Mouse (Mus musculus) layer of hippocampus, adult 8-10 months (tissue): Measurements from ENCODE around the gene Chaf1b. TPM values are rescaled to one million over a fixed set of nuclear protein-coding genes. Genes with fewer than 3 reads are reported as not detected.
A peak's percentile ranks its signal among the peaks of the same experiment; 100 is the strongest.

ENCODE experiments used
- DNase-seq, 2 experiments: peaks; one replicate each; pipeline ENCODE4 v3.0.0; 2022; ENCODE audit warnings: low spot score in 2 of 2
- total RNA-seq, 4 experiments: library from RNA; stranded (reverse); gene quantifications; 2 replicates each; pipeline ENCODE4 v1.2.4; 2022

The Chaf1b gene
- total RNA-seq, result 1 to 10 TPM in 2 of 4 experiments, under 1 TPM in 2; 0.18 to 1.5 (median 0.96) TPM

DNA sequence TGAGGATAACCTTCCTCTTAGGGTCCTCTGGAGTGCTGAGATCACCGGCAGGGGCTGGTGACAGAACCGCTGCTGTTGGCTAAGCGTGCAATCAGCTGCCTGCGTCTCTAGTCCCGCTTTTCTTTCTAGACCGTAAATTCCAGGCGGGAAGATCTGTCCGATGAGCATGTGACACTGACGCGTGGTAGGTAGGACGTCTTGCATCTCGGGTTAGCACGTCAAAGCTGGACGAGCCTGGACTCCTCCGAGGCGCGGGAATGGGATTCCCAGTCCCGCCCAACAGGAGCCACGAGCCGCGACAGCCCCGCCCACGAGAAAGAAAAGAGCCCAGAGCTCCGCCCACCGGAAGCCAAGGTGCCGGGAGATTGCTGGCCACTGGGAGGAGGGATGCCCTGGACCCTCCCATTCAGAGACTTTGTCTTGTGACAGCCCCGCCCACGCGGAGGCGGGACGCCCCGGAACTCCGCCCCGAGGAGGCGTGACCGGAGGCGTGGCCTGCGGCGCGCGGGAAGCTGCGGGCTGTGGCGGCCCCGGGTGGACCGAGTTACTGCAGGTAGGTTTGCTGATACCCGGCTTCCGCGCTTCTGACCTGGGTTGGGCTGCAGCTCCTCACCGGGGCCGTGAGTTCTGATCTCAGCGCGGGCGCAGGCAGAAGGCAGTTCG is at the start of gene Chaf1b:
Chaf1b (plus strand) TSS at position 479 of the 663 bp plus-strand sequence.
- DNase-seq, result peak; percentile 88 to 92

DNA sequence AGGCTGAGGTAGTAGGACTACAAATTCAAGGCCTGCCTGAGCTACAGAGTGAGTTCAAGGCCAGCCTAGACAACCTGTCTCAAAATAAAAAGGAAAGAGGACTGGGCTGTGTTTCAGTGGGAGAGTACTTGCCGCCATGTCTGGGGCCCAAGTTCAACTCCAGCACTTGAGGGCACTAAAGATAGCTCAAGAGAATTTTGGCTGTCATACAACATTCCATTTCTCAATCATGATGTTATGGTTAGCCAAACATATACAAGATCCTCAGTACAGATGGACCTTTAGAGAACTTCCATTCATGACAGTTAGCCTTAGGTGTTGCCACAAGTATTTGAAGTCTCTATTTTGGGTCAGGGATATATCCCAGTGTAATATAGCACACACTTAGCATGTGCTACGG is 49.6 kb upstream of the Chaf1b start:
- no peak for DNase-seq

DNA sequence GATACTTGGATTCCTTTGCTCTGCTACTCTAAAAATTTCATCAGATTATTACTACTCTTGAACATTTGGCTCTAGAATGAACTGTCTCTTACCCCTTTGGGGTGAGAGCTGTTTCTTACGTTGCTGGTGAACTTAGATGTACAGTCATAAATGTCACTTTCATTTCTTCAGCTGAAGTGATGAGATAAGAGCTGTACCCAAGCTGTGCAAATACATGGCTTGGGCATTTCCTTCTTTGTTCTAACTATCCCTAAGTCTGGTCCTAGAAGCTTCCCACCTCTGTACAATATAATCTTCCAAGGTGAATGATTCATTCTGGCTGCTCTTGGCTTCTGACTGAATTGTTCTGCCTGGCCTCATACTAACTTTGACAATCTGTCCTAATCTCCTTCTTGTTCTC is 44.7 kb upstream of the Chaf1b start:
- no peak for DNase-seq

DNA sequence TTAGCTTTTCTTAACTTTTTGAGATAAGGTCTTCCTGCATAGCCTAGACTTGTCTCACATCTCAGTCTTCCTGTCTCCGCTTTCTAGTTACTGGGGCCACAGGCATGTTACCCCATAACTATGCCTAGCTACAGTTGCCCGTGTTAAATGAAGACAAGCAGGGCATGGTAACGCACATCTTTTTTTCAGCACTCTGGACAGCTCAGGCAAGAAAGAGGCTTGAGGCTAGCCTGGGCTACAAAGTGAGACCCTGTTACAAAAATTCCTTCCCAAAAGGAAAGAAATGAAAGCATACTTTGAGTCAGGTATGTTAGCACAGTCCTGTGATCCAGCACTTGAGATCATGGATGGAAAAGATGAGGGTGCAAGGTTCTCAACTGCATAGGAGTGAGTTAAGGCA is 33.2 kb upstream of the Chaf1b start:
- DNase-seq, result no peak

DNA sequence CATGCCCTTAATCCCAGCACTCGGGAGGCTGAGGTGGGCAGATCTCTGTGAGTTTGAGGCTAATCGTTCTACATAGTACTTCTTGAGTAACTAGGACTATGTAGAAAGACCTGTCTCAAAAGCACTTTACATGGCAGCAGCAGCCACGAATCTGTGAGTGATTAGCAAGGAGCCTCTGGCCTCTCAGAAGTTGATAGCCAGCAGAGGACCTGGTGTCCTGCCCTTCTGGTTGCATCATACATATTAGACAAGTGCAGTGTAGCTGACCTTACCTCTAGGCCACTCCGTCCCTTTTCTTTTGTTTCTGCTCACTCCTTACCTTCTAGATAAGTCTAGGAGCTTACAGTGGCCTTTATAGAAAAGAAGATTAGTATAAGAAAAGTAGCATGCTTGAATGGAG is 23.7 kb upstream of the Chaf1b start:
- DNase-seq, result no peak

DNA sequence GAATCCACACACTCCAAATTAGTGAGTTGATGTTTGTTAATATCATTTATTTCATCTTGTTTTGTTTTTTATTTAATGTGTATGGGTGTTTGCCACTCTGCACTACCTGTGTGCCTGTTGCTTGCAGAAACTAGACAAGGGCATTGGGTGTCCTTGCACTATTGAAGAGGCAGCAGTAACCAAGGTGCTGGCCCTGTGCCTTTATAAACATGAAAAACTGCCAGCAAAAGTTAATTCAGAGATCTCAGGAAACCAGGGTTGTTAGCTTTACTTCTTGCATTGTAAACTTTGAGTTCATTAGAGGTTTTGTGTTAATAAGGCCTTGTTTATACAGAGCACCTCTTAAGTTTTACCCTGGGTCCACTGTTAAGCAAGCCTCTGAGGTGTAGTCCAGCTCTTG is 23.0 kb upstream of the Chaf1b start:
- DNase-seq, result no peak

DNA sequence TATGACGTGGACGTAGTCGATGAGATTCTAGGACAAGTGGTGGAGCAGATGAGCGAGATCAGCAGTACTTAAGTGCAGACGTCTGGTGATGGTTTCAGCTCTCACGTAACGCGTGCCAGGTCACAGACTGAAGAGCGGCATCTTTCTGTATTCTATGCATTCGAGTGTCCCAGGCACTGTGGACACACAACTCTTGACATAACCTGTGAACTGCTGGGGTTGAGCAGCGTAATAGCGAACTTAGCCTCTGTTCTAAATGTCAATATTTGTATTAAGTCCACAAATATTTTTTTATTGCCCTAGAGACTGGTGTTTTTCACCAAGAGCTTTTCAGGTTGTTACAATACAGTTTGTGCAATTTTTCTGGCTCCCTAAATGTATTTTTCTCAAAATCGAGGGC is 8.9 kb upstream of the Chaf1b start:
- DNase-seq, result no peak

DNA sequence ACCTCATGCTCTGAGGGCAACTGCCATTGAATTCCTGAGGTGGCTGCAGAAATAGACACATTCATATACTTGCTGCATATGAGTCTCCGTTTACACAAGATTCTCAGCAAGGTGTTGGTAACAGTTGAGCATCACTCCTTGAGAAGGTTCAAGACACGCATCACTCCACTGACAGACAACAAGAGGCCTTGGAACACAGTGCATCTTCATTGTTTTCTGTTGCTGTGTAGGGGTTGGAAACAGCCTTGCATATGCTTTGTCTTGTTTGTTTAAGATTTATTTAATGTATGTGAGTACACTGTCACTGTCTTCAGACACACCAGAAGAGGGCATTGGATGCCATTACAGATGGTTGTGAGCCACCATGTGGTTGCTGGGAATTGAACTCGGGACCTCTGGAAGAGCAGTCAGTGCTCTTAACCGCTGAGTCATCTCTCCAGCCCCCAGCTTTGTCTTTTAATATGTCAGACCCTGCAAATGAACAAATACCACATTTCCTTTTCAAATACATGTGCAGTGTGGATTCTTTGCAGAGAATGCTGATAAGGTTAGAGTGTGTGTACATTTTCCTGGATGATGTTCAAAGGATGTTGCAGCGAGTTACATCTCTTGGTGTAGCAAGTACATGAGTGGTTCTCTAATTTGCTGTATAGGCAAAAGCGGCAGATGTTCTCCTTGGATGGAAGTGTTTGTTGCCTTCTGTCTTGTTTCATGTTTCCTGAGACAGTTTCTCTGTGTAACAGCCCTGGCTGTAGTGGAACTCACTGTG is 5.9 kb upstream of the Chaf1b start:
- DNase-seq, result no peak

DNA sequence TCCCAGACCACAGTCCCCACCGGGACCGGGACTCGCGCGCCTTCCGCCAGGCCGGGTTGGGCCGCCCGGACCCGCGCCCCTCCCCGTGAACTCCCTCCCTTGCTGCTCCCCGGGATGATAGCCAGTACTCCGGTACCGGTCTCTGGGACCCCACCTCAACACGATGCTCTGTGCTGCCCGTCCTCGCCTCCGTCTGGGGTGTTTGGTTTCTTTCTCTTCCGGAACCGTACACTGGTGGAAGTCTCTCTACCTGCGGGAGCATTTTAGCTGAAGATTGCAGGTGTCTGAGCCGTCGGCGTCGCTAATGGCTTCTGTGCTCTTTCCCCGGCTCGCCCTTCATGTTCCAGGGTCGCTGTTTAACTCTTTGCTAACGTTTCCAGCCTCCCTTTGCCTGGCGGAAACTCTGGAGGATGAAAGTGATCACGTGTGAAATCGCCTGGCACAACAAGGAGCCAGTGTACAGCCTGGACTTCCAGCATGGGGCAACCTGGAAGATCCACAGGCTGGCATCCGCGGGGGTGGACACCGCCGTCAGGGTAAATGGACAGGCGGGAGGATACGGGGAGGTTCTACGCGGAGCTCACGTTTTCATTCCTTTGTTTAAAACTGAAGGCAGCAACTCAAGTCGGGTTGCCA is 503 bp downstream of the Chaf1b start:
- no peak for DNase-seq

DNA sequence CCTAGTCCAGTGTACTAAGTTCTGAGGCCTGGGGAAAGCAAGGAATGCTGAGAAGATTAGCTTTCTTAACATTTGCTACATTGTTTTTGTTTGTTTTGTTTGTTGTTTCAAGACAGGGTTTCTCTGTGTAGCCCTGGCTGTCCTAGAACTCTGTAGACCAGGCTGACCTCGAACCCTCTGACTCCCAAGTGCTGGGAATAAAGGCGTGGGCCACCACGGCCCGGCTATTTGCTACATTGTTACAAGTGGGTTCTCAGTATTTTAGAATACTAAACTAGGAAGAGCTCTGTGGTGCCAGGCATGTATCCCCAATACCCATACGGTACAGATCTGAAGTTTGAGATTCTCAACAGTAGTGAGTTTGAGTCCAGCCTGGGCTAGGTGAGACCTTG is 1.0 kb downstream of the Chaf1b start:
- no peak for DNase-seq

DNA sequence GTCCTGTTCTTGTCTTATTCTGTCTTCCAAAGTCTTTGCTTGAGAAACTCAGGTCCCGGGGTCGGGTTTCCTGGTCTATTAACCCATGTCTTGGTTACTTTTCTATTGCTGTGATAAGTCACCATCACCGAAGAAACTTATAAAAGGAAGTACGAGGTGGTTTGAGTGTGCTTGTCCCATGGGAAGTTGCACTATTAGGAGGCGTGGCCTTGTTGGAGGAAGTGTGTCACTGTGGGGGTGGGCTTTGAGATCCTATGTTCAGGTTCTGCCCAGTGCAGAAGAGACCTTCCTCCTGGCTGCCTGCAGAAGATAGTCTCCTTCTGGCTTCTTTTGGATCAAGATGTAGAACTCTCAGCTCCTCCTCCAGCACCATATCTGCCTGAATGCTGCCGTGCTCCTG is 4.8 kb downstream of the Chaf1b start:
- no peak for DNase-seq

DNA sequence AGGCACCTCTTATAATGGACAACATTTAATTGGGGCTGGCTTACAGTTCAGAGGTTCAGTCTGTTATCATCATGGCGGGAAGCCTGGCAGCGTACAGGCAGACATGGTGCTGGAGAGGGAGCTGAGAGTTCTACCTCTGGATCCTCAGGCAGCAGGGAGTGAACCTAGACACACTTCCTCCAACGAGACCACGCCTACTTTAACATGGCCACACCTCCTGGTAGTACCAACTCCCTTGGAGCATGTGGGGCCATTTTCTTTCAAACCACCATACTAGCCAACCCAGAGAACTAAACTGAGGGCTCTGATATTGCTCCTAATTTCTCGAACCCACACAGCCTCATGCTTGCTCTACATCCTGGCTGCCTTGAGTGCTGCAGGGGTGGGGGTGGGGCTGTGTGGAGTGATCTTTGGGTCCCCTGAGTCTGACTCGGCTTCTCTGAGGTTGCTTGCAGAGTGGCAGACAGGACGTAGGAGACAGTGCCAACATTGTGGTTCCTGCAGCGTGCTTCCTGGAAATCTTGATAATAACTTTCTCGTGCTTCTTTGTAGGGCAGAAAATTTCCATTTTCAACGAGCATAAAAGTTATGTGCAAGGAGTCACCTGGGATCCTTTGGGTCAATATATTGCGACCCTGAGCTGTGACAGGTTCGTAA is 7.4 kb downstream of the Chaf1b start:
- no peak for DNase-seq

DNA sequence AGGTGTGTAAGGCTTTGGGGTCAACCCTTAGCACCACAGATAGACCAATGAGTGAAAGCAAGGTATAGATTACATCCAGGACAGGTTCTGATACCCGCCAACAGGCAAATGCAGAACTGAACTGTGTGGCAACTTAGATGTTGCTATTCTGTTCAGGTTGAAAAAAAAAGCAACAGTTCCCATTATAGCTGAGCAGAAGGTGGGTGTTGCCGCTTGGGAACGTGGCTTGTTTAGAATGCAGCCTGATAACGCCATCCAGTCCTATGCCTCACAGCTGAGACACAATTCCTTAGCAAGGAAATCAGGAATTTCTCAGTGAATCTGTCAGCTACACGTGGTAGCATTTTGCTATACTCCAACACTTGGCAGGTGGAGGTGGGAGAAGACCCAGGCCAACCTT is 9.6 kb downstream of the Chaf1b start:
- no peak for DNase-seq

DNA sequence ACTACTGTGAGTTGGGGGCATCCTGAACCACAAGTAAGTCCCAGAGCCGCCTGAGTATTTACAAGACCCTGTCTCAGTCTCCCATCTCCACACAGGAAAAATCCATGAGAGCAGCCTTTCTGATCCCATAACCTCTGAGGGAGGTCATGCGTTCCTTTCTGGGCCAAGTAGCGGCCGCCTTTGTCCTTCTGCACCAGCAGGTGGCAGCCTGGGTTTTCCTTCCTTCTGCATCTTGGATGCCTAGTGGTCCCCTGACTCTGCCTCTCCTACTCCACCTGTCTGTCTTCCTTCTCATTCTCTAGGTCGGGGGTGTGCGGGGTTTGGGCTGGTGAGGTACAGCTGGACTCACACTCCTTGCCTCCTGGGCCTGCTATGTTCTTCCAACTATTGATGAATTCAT is 19.3 kb downstream of the Chaf1b start:
- DNase-seq, result no peak

DNA sequence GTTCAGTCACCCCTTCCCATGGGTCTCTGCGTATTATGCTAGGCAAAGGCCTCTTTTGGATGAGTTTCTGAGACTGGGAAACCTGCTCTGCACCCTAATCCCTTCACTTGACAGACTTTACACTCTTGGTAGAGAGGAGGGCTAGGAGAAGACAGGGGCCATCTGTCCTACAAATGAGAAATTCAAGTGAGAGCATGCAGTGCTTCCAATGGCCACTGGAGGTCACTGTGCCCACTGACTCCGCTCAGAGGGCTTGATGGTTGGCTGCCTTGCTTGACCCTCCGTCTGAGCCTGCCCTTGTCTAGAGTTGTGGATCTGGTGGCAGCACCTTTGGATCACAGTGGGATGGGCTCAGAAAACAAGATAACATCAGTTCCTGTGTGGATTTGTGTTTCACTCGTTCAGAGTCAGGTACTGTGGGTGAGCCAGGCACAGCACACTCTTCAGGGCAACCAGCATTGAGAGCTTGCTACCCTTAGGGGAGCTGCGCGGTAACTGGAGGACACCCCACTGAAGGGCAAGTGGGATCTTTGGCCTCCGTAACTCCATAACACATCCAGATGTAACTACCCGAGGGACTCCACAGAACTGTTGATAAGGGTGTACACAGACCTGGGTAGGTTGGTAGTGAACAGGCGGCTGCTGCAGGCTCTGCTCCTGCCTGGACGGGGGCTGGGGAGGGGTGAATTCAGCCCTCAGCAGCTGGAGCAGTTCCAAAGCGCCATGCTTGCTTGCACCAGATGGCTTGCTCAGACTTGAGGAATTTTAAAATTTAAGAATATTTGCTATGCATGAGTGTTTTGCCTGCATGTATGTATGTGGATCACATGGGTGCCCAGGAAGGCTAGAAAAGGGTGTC is 22.7 kb downstream of the Chaf1b start:
- DNase-seq, result peak in 1 of 2 experiments; percentile 68

DNA sequence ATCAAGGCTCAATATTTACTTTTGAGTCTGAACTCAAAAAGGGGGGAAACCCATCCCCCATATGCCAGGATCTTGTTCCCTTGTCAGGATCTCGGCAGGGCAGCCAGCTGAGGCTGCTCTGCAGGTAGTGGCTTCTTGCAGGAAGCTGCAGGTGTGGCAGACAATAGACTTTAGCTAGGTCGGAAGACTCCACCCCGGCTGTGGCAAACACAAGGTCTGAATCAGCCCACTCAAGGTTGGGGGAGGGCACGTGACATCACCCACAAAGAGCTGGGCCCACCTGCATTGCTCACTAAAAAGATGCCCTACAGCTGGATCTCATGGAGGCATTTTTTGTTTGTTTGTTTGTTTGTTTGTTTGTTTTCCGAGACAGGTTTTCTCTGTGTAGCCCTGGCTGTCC is 24.1 kb downstream of the Chaf1b start:
- no peak for DNase-seq

DNA sequence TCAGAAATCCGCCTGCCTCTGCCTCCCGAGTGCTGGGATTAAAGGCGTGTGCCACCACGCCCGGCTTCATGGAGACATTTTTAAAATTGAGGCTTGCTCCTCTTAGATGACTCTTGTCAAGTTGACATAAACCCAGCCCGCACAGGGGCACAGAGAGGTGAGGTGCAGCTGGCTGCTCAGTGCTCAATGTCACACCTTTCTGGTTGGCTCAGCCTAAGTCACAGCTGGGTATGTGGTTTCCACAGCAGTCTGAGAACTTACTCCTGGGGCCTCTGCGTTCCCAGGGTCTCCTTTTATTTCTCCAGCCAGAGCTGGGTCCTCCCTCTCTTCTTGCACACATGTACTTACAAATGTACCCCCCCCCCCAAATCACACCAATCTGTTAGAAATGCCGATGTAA is 24.5 kb downstream of the Chaf1b start:
- no peak for DNase-seq

DNA sequence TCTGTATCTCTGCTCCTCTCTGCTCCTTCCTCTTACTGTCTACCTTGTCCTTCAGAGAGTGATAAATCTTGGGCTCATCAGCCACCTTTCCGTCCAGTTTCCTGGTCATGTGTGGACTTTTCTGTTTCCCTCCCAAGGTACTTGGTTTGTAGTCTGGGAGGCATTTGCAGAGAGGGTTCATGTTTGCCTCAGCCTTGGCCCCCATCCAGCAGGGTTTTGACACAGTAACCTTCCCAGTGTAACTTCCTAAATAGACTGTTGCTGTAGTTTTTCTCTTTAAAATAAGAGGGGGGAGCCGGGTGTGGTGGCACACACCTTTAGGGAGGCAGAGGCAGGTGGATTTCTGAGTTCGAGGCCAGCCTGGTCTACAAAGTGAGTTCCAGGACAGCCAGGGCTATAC is 26.2 kb downstream of the Chaf1b start:
- no peak for DNase-seq

DNA sequence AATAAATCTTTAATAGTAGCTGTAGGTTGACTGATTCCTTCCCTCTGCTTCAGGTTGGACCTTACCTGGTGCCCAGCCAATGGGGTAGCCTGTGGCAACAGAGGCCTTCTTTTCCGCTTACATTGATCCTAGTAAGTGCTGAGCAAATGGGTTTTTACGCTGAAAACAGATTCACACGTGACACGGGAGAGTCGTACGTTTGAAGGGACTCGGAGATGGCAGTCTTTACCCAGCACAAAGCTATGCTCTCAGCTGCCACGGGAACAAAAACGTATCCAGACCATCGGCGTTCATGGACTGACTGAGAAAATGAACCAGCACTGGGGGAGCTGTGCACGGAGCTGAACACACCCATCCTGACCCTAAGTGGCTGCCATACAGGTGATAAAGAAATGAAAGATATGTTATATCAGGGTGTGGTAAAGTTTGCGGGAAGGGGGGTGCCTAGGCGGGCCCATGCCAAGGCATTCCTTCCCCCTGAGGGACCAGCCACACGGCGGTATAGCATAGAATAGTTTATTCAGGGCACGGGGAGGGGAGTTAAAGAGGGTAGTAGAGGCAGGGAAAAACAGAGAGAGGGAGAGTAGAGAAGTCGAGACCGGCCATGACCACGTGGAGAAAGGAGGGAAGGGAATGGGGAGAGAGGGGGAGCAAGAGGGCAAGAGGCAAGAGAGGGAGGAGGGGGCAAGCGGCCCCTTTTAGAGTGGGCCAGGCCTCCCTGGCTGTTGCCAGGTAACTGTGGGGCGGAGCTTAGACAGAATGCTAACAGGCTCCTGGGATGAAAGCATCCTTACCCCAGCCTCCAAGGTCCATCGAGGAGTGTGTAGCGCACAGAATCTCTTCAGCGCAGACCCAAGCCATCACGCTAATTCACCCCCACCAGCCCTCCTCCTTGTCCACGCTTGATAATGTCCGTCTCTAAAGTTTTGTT is 27.3 kb downstream of the Chaf1b start:
- no peak for DNase-seq

DNA sequence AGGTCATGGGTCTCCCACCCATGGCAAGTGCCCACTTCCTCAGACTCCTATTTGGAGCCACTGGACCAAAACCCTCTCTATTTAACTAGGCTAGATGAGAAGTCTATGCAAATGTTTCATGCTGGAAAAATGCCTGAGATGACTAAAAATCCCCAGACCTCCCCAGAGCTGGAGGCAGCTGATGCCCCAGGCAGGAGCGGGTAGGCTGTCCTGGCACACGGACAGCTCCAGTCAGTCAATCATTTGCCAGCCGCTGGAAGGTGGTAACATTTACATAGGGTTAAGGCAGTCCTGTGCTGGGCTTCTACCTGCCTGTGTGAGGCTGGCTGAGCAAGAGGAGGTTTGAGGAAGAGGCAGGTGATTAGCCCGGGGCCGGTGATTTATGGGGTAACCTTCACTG is 28.5 kb downstream of the Chaf1b start:
- DNase-seq, result no peak
